Mouse (Mus musculus): ENCODE results near the gene Otud1. TPM values are rescaled to one million over a fixed set of nuclear protein-coding genes. Genes with fewer than 3 reads are reported as not detected.
A peak's percentile ranks its signal among the peaks of the same experiment; 100 is the strongest.

The Otud1 gene
- total and polyA plus RNA-seq, 3 experiments, result 6.8 to 18.9 (median 7.2) TPM

GRCm38 (mm10) chr2:19670851-19671688, 13.5 kb downstream of the Otud1 start:
- no peak for DNase-seq

- DNase-seq, result peak; percentile 19
Observed at GRCm38 (mm10) chr2:19682997-19683396, 25.4 kb downstream of the Otud1 start.

- no peak for DNase-seq
Observed at GRCm38 (mm10) chr2:19685489-19686147, 28.1 kb downstream of the Otud1 start.

GRCm38 (mm10) chr2:19690094-19690493, 32.5 kb downstream of the Otud1 start:
- peak; percentile 9 for DNase-seq

GRCm38 (mm10) chr2:19699573-19700295, 42.2 kb downstream of the Otud1 start:
- DNase-seq, result no peak

- DNase-seq, result no peak
Observed at GRCm38 (mm10) chr2:19701386-19701785, 43.8 kb downstream of the Otud1 start.

- DNase-seq, result peak; percentile 69
Observed at GRCm38 (mm10) chr2:19703020-19703613, 45.6 kb downstream of the Otud1 start.

- peak; percentile 5 for DNase-seq
Observed at GRCm38 (mm10) chr2:19703670-19704069, 46.1 kb downstream of the Otud1 start.

GRCm38 (mm10) chr2:19704272-19704671, 46.7 kb downstream of the Otud1 start:
- no peak for DNase-seq

GRCm38 (mm10) chr2:19706886-19707285, 49.3 kb downstream of the Otud1 start:
- DNase-seq, result no peak

Other genes starting within 250 kb of the Otud1 start
- gene Ptf1a, start 212.1 kb upstream of the Otud1 start, total RNA-seq (2021), result not detected
- gene Ptf1a, start 212.1 kb upstream of the Otud1 start, polyA plus RNA-seq (2012; rRNA removed), result not detected in 2 replicates
- gene 4921504E06Rik, start 103.8 kb upstream of the Otud1 start, total RNA-seq (2021), result not detected
- gene 4921504E06Rik, start 103.8 kb upstream of the Otud1 start, polyA plus RNA-seq (2012; rRNA removed), result not detected in 2 replicates